Mouse (Mus musculus) embryonic facial prominence, embryonic 15.5 days (tissue): ENCODE data around the gene Zswim2. TPM values are rescaled to one million over a fixed set of nuclear protein-coding genes. Genes with fewer than 3 reads are reported as not detected.
"Not testable (repeated sequence)": the region's sequence is repeated elsewhere in the genome, so short reads cannot be mapped to it uniquely, and the experiment has no call there.

Source experiments
- ATAC-seq: fragments of 200-750 bp; cut with Nextera tagmentation; 2 replicates; pipeline ENCODE4 v1.8.0; 2017; ENCODE audit warnings: low read depth, moderate TSS enrichment; ENCODE audit not compliant: insufficient number of reproducible peaks, low FRiP score, low TSS enrichment
- H3K27ac ChIP-seq: fragments of 300-500 bp; sonication (generic); replicated peaks from 2 replicates; pipeline ENCODE4 v1.5.1; 2015; ENCODE audit warnings: mild to moderate bottlenecking, inconsistent platforms
- H3K27me3 ChIP-seq: fragments of 300-500 bp; sonication (generic); 2 replicates; pipeline ENCODE4 v1.6.1; 2015; ENCODE audit warnings: inconsistent platforms
- H3K36me3 ChIP-seq: fragments of 300-500 bp; sonication (generic); 2 replicates; pipeline ENCODE4 v1.6.1; 2015; ENCODE audit warnings: mild to moderate bottlenecking, inconsistent platforms
- H3K4me1 ChIP-seq: fragments of 300-500 bp; sonication (generic); 2 replicates; pipeline ENCODE4 v1.6.1; 2015; ENCODE audit warnings: inconsistent platforms
- H3K4me2 ChIP-seq: fragments of 300-500 bp; sonication (generic); replicated peaks from 2 replicates; pipeline ENCODE4 v1.6.1; 2015; ENCODE audit warnings: mild to moderate bottlenecking, inconsistent platforms
- H3K4me3 ChIP-seq: fragments of 300-500 bp; sonication (generic); replicated peaks from 2 replicates; pipeline ENCODE4 v1.5.1; 2015; ENCODE audit warnings: mild to moderate bottlenecking, inconsistent platforms
- H3K9ac ChIP-seq: fragments of 300-500 bp; sonication (generic); 2 replicates; pipeline ENCODE4 v1.6.1; 2015; ENCODE audit warnings: inconsistent platforms
- H3K9me3 ChIP-seq: fragments of 300-500 bp; sonication (generic); replicated peaks from 2 replicates; pipeline ENCODE4 v1.6.1; 2016; ENCODE audit warnings: inconsistent platforms
- WGBS: fragments of 180-500 bp; shearing (Covaris S2); methylation state at CpG from one replicate; pipeline ENCODE4 v1.1.7; 2015; 5-methylcytosine and 5-hydroxymethylcytosine counted together
- polyA plus RNA-seq: library from polyadenylated mRNA; unstranded; fragments of >200 nt; fragmentation: Nextera tagmentation; extraction: Ambion mirVana; gene quantifications from 2 replicates; pipeline ENCODE4 v1.2.1, GENCODE M21; 2015

The Zswim2 gene
- polyA plus RNA-seq = 0.51 and 1.0 TPM in 2 replicates

GRCm38 (mm10) chr2:83940931-83941361 is at the start of gene Zswim2:
Zswim2 (minus strand) TSS chr2:83941228.
- Histone ChIP-seq H3K27ac (no peak within 1 kb of the TSS), H3K27me3 (no peaks in the 10 kb centered on the region), H3K36me3 (no peaks in the 10 kb centered on the region), H3K4me3 (peak within 1 kb of the TSS; percentile 25), H3K4me2 (peak within 1 kb of the TSS; percentile 51), H3K9ac (no peak within 1 kb of the TSS), H3K9me3 (no peaks in the 10 kb centered on the region), H3K4me1 (peaks cover 4% of the 10 kb centered on the region)
- ATAC-seq = peak; percentile 70; the same call in 1 of the 2 replicates
- WGBS = under 1% methylated on average over 20 of the region's 20 CpGs

GRCm38 (mm10) chr2:83990253-83990652 is 49.2 kb upstream of the Zswim2 start, which contains the start of gene Gm13691:
Gm13691 (plus strand) TSS chr2:83990553.
- not testable (repeated sequence) for H3K9me3 ChIP-seq, H3K27me3 ChIP-seq, H3K4me3 ChIP-seq, H3K4me1 ChIP-seq, H3K36me3 ChIP-seq, H3K27ac ChIP-seq, H3K4me2 ChIP-seq, ATAC-seq, H3K9ac ChIP-seq
- no CpG with 5 or more reads among the region's 6 CpGs for WGBS

GRCm38 (mm10) chr2:83984443-83984842 is 43.4 kb upstream of the Zswim2 start, which contains the start of gene Gm13697:
Gm13697 (plus strand) TSS chr2:83984743.
- not testable (repeated sequence) for H3K9me3 ChIP-seq, H3K9ac ChIP-seq, ATAC-seq, H3K4me1 ChIP-seq, H3K27me3 ChIP-seq, H3K4me3 ChIP-seq, H3K27ac ChIP-seq, H3K36me3 ChIP-seq, H3K4me2 ChIP-seq
- no CpG with 5 or more reads among the region's 6 CpGs for WGBS

GRCm38 (mm10) chr2:83978633-83979032 is 37.6 kb upstream of the Zswim2 start, which contains the start of gene Gm13694:
Gm13694 (plus strand) TSS chr2:83978933.
- no CpG with 5 or more reads among the region's 6 CpGs for WGBS
- H3K36me3 ChIP-seq, H3K27ac ChIP-seq, H3K27me3 ChIP-seq, H3K4me1 ChIP-seq, H3K4me2 ChIP-seq, H3K9ac ChIP-seq, H3K4me3 ChIP-seq, ATAC-seq, H3K9me3 ChIP-seq: not testable (repeated sequence)

GRCm38 (mm10) chr2:83972823-83973222 is 31.8 kb upstream of the Zswim2 start, which contains the start of gene Gm13696:
Gm13696 (plus strand) TSS chr2:83973123.
- H3K36me3 ChIP-seq, ATAC-seq, H3K4me1 ChIP-seq, H3K4me2 ChIP-seq, H3K4me3 ChIP-seq, H3K9me3 ChIP-seq, H3K27ac ChIP-seq, H3K27me3 ChIP-seq, H3K9ac ChIP-seq: not testable (repeated sequence)
- WGBS = no CpG with 5 or more reads among the region's 6 CpGs

- not testable (repeated sequence) for H3K9ac ChIP-seq, H3K27me3 ChIP-seq, H3K9me3 ChIP-seq, H3K36me3 ChIP-seq, H3K27ac ChIP-seq, H3K4me1 ChIP-seq, ATAC-seq, H3K4me3 ChIP-seq, H3K4me2 ChIP-seq
- WGBS = no CpG with 5 or more reads among the region's 6 CpGs
Measured at GRCm38 (mm10) chr2:83967013-83967412, 26.0 kb upstream of the Zswim2 start, which contains the start of gene Gm13695. Gm13695 (plus strand) TSS chr2:83967313.

- not testable (repeated sequence) for ATAC-seq, H3K9me3 ChIP-seq, H3K4me2 ChIP-seq, H3K9ac ChIP-seq, H3K4me1 ChIP-seq, H3K4me3 ChIP-seq, H3K27me3 ChIP-seq, H3K36me3 ChIP-seq, H3K27ac ChIP-seq
- no CpG with 5 or more reads among the region's 6 CpGs for WGBS
Measured at GRCm38 (mm10) chr2:83961203-83961602, 20.2 kb upstream of the Zswim2 start, which contains the start of gene Gm13693. Gm13693 (plus strand) TSS chr2:83961503.

- H3K27me3 ChIP-seq, ATAC-seq, H3K4me3 ChIP-seq, H3K9me3 ChIP-seq, H3K4me2 ChIP-seq, H3K27ac ChIP-seq, H3K36me3 ChIP-seq, H3K4me1 ChIP-seq, H3K9ac ChIP-seq: not testable (repeated sequence)
- no CpG with 5 or more reads among the region's 6 CpGs for whole genome bisulfite sequencing
Measured at GRCm38 (mm10) chr2:83955393-83955792, 14.4 kb upstream of the Zswim2 start, which contains the start of gene Gm13698. Gm13698 (plus strand) TSS chr2:83955693.

- ATAC-seq = no peak
- Histone ChIP-seq H3K9me3 (no peaks in the 10 kb centered on the region), H3K4me3 (no peak overlapping the region), H3K27ac (no peak overlapping the region), H3K36me3 (no peaks in the 10 kb centered on the region), H3K4me1 (peaks cover 4% of the 10 kb centered on the region), H3K4me2 (no peak overlapping the region), H3K27me3 (no peaks in the 10 kb centered on the region), H3K9ac (no peak overlapping the region)
- 65% methylated on average over 4 of the region's 4 CpGs for WGBS
Measured at GRCm38 (mm10) chr2:83941792-83942191, 764 bp upstream of the Zswim2 start.

GRCm38 (mm10) chr2:83941378-83941777 is 350 bp upstream of the Zswim2 start:
- WGBS = 30% methylated on average over 3 of the region's 3 CpGs
- no peak for ATAC-seq

GRCm38 (mm10) chr2:83929478-83930088 is 11.4 kb downstream of the Zswim2 start:
- Histone ChIP-seq H3K9ac (no peak overlapping the region), H3K27ac (0 out of 2 replicates have a peak overlapping the region, but pooled peaks have one; percentile 11), H3K9me3 (no peaks in the 10 kb centered on the region), H3K27me3 (no peaks in the 10 kb centered on the region), H3K4me2 (no peak overlapping the region), H3K4me1 (no peaks in the 10 kb centered on the region), H3K4me3 (no peak overlapping the region), H3K36me3 (no peaks in the 10 kb centered on the region)
- WGBS = 26% methylated on average over 2 of the region's 2 CpGs
- no peak for ATAC-seq

More at GRCm38 (mm10) chr2:83941378-83941777, 350 bp upstream of the Zswim2 start:
- Histone ChIP-seq H3K9ac (no peak overlapping the region), H3K4me1 (peaks cover 4% of the 10 kb centered on the region), H3K27ac (no peak overlapping the region), H3K4me2 (peak overlapping the region; percentile 51), H3K27me3 (no peaks in the 10 kb centered on the region), H3K36me3 (no peaks in the 10 kb centered on the region), H3K4me3 (peak overlapping the region; percentile 25; the same call in 1 of the 2 replicates), H3K9me3 (no peaks in the 10 kb centered on the region)
